Mouse (Mus musculus) common myeloid progenitor, adult 5-6 weeks (primary cell): ENCODE data around the gene Taf4. TPM values are rescaled to one million over a fixed set of nuclear protein-coding genes. Genes with fewer than 3 reads are reported as not detected.

Experiments
- ATAC-seq: replicated peaks from 2 replicates; pipeline ENCODE4 v1.8.0; 2016; ENCODE audit warnings: low read depth, mild to moderate bottlenecking, moderate TSS enrichment, inconsistent platforms; ENCODE audit not compliant: poor library complexity, severe bottlenecking
- total RNA-seq: library from RNA; stranded (forward); fragments of 200-1000, 187-1606 nt; gene quantifications from 2 replicates; pipeline ENCODE4 v1.2.3, GENCODE M21; 2017

Gene Taf4
- total RNA-seq, 1 experiment from 2014 or later = 21.7 TPM

GRCm38 (mm10) chr2:179869871-179870270 lies 106.6 kb downstream of the Taf4 start:
- no peak for ATAC-seq

GRCm38 (mm10) chr2:179867669-179868068 lies 108.8 kb downstream of the Taf4 start:
- no peak for ATAC-seq

GRCm38 (mm10) chr2:179865097-179865496 lies 111.3 kb downstream of the Taf4 start:
- ATAC-seq = no peak

- ATAC-seq = no peak
Observed at GRCm38 (mm10) chr2:179863266-179863665, 113.2 kb downstream of the Taf4 start.

GRCm38 (mm10) chr2:179862676-179863075 lies 113.8 kb downstream of the Taf4 start:
- no peak for ATAC-seq

Other genes starting within 250 kb of the Taf4 start
- 27.1 and 45.8 TPM in 2 replicates for gene Lsm14b, start 48.3 kb upstream of the Taf4 start, total RNA-seq
- gene Psma7, start 65.8 kb upstream of the Taf4 start, total RNA-seq = 380 and 416 TPM in 2 replicates
- 1.2 and 3.2 TPM in 2 replicates for gene Ss18l1, start 65.9 kb upstream of the Taf4 start, total RNA-seq
- 9.7 and 12.5 TPM in 2 replicates for gene Mtg2, start 93.9 kb upstream of the Taf4 start, total RNA-seq
- not detected in 2 replicates for gene Hrh3, start 127.8 kb upstream of the Taf4 start, total RNA-seq
- gene Osbpl2, start 142.7 kb upstream of the Taf4 start, total RNA-seq = 33.8 and 35.9 TPM in 2 replicates
- gene Adrm1, start 194.8 kb upstream of the Taf4 start, total RNA-seq = 51.8 and 52.0 TPM in 2 replicates
- 0.05 and 0.10 TPM in 2 replicates for gene Lama5, start 249.2 kb upstream of the Taf4 start, total RNA-seq